Mouse (Mus musculus): ENCODE results near the gene Adi1. TPM values are rescaled to one million over a fixed set of nuclear protein-coding genes. Genes with fewer than 3 reads are reported as not detected.

Gene Adi1
- 66.0 and 70.4 TPM in 2 replicates for polyA plus RNA-seq (2015; fragmentation: Nextera tagmentation; extraction: Ambion mirVana)

DNA sequence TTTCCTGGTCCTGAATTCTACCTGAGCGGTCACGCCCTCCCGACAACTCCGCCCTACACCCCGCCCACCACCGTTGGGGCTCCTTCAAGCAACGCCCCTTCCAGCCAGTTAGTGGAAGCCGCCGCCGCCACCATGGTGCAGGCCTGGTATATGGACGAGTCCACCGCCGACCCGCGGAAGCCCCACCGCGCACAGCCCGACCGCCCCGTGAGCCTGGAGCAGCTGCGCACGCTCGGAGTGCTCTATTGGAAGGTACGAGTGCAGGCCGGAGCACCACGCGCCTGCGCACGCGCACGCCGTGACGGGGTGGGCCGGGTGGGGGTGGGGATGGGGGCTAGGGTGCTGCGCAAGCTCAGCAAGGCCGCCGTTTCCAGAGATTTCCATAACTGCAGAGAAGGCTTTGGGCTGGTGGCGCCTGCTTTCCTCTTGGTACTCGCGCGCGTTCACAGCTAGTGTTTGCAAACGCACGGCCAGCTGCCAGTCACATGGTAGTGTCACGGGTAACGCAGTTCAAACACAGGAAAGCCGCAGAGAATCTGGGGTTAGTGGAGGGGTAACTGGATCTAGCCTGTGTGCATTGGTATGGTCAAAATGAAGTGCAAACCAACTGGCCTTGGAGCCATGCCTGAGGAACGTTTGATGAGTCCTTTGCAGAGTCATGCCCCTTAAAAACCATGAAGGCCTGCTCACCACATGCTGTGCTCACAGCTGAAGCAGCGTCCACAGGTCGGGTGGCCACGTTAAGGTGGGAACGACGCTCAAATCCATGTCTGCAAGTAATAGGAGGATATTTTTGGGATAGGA, at the start of gene Adi1:
Adi1 (plus strand) TSS at position 111 of the 804 bp plus-strand sequence.
- peak within 1 kb of the TSS; percentile 61 for H3K4me3 ChIP-seq
- peaks cover 17% of the 10 kb centered on the region for H3K4me1 ChIP-seq
- peaks cover 20% of the 10 kb centered on the region for H3K36me3 ChIP-seq
- H3K27ac ChIP-seq = peak within 1 kb of the TSS; percentile 92
- peak; percentile 94 for ATAC-seq (ENCODE audit: insufficient number of reproducible peaks, low FRiP score, low TSS enrichment, low read depth)
- peak within 1 kb of the TSS; percentile 53 for H3K4me2 ChIP-seq
- H3K27me3 ChIP-seq = no peaks in the 10 kb centered on the region
- peak within 1 kb of the TSS; percentile 51 for H3K9ac ChIP-seq
- no peaks in the 10 kb centered on the region for H3K9me3 ChIP-seq
- 1% methylated on average over 53 of the region's 53 CpGs for WGBS

DNA sequence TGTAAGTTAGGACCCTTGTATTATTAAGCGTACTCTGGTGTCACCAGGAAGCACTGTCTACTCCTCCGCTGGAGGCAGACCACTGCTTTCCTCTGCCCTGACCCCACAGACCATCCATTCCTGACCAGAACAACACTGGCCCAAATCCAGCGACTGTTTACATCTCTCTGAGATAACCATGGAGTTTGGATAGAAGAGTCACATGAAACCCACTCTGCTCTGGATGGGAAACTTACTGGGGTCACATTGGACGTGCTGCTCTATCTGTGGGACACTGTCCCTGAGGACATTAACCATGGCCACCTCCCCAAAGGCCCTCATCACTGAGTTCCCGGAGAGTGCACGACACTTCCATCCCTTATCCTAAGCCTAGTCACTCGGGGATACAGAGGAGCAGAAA, 49.6 kb upstream of the Adi1 start:
- H3K27me3 ChIP-seq = no peaks in the 10 kb centered on the region

DNA sequence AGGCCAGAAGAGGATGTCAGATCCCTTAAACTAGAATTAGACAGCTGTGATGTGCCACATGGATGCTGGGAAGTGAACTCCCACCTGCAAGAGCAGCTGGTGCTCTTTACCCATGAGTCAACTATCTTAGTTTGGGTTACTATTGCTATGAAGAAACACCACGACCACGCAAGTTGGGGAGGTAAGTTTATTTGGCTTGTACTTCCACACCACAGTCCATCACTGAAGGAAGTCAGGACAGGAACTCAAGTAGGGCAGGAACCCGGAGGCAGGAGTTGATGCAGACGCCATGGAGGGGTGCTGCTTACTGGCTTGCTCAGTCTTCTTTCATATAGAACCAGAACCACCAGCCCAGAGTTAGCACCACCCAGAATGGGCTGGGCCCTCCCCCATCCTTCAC, 47.9 kb upstream of the Adi1 start:
- WGBS = 59% methylated on average over 4 of the region's 4 CpGs
- Histone ChIP-seq H3K4me2 (no peak overlapping the region), H3K36me3 (peaks cover 42% of the 10 kb centered on the region), H3K9ac (no peak overlapping the region), H3K4me3 (no peak overlapping the region), H3K9me3 (no peaks in the 10 kb centered on the region), H3K27me3 (no peaks in the 10 kb centered on the region), H3K27ac (no peak overlapping the region), H3K4me1 (peaks cover under 1% of the 10 kb centered on the region; the same call in 1 of the 2 replicates)
- no peak for ATAC-seq (ENCODE audit: insufficient number of reproducible peaks, low FRiP score, low TSS enrichment, low read depth)

More for the DNA sequence above, 49.6 kb upstream of the Adi1 start:
- H3K36me3 ChIP-seq = peaks cover 26% of the 10 kb centered on the region
- no peak for ATAC-seq (ENCODE audit: insufficient number of reproducible peaks, low FRiP score, low TSS enrichment, low read depth)
- 81% methylated on average over 7 of the region's 7 CpGs for WGBS
- no peak overlapping the region for H3K4me2 ChIP-seq
- H3K27ac ChIP-seq = no peak overlapping the region
- H3K4me1 ChIP-seq = peaks cover 5% of the 10 kb centered on the region
- H3K4me3 ChIP-seq = no peak overlapping the region
- no peak overlapping the region for H3K9ac ChIP-seq
- no peaks in the 10 kb centered on the region for H3K9me3 ChIP-seq

DNA sequence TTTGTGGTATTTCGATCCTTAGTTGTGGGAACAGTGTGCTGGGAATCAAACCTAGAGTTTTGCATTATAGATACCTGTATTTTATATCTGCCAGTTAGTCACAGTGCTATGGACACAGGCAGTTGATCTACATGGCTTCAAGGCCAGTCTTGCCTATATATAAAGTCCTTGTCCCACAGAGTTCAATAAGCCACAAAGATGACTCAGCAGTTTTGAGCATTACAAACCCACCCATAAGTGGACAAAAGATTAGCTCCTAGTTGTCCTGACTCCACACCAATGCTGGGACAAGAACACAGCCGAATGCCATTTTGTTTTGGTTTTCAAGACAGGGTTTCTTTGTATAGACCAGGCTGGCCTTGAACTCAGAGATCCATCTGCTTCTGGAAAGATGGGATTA, 46.6 kb upstream of the Adi1 start:
- 90% methylated on average over 2 of the region's 2 CpGs for WGBS
- Histone ChIP-seq H3K9ac (no peak overlapping the region), H3K9me3 (no peaks in the 10 kb centered on the region), H3K4me3 (no peak overlapping the region), H3K4me1 (peaks cover 12% of the 10 kb centered on the region), H3K27me3 (no peaks in the 10 kb centered on the region), H3K36me3 (peaks cover 56% of the 10 kb centered on the region), H3K27ac (no peak overlapping the region), H3K4me2 (no peak overlapping the region)
- ATAC-seq (ENCODE audit: insufficient number of reproducible peaks, low FRiP score, low TSS enrichment, low read depth) = no peak

DNA sequence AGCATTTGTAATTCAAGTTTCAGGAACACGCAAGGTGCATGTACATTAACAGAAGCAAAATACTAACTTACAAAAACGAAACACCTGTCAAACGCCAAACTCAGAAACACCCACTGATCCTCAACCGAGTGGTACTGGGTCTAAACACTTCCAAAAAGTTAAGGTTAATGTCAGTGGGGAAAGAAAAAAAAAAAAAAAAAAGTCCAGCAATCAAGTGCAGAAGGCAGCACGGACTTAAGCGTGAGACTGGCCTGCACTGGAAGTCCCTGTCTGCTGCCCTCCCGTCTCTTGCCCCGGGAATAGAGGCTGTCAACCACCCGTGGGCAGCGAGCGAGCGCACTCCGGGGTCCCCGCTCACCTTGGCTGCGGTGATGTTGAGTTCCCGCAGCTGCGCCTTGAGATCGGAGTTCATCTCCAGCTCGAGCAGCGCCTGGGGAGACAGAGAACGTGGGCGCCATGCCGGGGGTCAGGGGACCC, 39.9 kb upstream of the Adi1 start:
- no peaks in the 10 kb centered on the region for H3K27me3 ChIP-seq
- WGBS = 1% methylated on average over 23 of the region's 23 CpGs
- H3K27ac ChIP-seq = peak overlapping the region; percentile 93
- no peaks in the 10 kb centered on the region for H3K9me3 ChIP-seq
- H3K9ac ChIP-seq = peak overlapping the region; percentile 99
- peak overlapping the region; percentile 82 for H3K4me3 ChIP-seq
- H3K36me3 ChIP-seq = peaks cover 40% of the 10 kb centered on the region
- ATAC-seq (ENCODE audit: insufficient number of reproducible peaks, low FRiP score, low TSS enrichment, low read depth) = no peak
- peak overlapping the region; percentile 61 for H3K4me2 ChIP-seq
- H3K4me1 ChIP-seq = peaks cover 25% of the 10 kb centered on the region

DNA sequence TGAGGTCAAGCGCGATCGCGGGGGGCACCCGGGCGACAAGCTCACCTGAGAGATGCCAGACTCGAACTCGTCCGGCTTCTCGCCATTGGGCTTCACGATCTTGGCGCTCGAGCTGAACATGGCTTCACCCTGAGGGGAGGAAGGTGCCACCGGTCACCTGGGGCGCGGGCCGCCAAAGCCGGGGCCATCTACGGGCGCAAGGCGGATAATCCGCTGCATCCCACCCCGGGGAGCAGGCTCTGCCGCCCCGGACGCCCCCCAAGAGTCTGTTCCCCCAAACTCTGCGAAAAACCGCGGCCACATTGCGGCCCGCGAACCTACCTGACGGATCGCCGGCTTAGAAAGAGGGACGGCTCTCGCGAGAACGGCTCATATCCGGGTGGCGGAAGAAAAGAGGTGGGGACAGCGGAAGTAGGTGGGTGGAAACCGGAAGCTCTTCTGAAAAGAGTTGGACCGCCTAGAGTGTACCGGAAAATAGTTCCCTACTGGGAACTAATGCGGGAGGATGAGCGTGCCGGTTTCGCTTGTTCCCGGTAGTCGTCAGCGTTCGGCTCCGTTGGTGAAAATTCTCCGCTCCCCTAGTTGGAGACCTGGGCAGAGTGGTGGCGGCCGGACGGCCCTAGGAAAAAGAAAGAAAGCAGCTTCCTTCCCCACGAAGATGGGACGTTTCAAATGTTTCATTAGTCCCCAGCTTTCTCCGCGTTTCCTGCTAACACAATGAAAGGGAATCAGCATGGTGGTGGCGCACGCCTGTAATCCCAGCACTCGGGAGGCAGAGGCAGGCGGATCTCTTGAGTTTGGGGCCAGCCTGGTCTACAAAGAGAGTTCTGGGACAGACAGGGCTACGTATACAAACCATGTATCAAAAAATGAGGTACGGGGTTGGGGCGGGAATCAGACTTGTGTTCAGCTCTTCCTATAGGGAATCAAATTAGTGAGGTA, 39.2 kb upstream of the Adi1 start, which contains the start of gene Rps7:
Rps7 (minus strand) TSS at position 419 of the 942 bp plus-strand sequence.
- H3K27ac ChIP-seq = peak within 1 kb of the TSS; percentile 93
- peak within 1 kb of the TSS; percentile 99 for H3K9ac ChIP-seq
- peak within 1 kb of the TSS; percentile 61 for H3K4me2 ChIP-seq
- ATAC-seq (ENCODE audit: insufficient number of reproducible peaks, low FRiP score, low TSS enrichment, low read depth) = peak; percentile 91
- H3K4me3 ChIP-seq = peak within 1 kb of the TSS; percentile 82
- H3K36me3 ChIP-seq = peaks cover 33% of the 10 kb centered on the region
- H3K27me3 ChIP-seq = no peaks in the 10 kb centered on the region
- H3K9me3 ChIP-seq = no peaks in the 10 kb centered on the region
- peaks cover 25% of the 10 kb centered on the region for H3K4me1 ChIP-seq
- WGBS = 6% methylated on average over 69 of the region's 69 CpGs

DNA sequence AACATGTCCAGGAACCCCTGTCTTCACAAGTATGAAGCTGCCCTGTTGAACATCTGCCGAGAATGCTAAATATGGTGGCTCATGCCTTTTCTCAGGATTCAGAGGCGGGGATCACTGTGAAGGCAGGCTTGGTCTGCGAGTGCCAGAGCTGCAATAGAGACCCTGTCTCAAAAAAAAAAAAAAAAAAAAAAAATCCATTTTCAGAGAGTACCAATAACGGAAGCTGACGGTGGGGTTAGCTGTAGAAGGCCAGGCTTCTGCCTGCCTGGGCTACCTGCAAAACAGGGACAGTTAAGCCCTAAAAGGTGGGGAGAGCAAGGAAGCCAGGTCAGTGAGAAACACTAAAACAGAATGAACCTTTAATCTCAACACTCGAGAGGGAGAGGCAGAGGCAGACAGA, 38.5 kb upstream of the Adi1 start:
- H3K4me1 ChIP-seq = peaks cover 25% of the 10 kb centered on the region
- H3K4me2 ChIP-seq = peak overlapping the region; percentile 57; the same call in 1 of the 2 replicates
- H3K4me3 ChIP-seq = peak overlapping the region; percentile 82
- no peaks in the 10 kb centered on the region for H3K27me3 ChIP-seq
- H3K9ac ChIP-seq = no peak overlapping the region
- 89% methylated on average over 6 of the region's 6 CpGs for WGBS
- H3K27ac ChIP-seq = no peak overlapping the region
- H3K9me3 ChIP-seq = no peaks in the 10 kb centered on the region
- no peak for ATAC-seq (ENCODE audit: insufficient number of reproducible peaks, low FRiP score, low TSS enrichment, low read depth)
- H3K36me3 ChIP-seq = peaks cover 25% of the 10 kb centered on the region

DNA sequence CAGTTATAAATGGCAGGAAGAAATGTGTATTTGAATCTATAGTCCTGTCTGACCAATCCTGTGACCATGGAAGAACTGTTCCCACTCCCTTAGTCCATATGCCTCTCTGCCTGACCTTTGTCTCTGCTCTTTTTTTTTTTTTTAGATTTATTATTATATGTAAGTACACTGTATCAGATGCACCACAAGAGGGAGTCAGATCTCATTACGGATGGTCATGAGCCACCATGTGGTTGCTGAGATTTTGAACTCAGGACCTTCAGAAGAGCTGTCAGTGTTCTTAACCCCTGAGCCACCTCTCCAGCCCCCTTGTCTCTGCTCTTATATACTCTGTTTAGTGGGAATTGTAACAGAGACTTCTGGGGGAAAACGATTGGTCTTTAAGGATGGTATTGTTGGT, 36.3 kb upstream of the Adi1 start:
- WGBS = 73% methylated on average over 2 of the region's 2 CpGs
- Histone ChIP-seq H3K27me3 (peaks cover 6% of the 10 kb centered on the region; the same call in 1 of the 2 replicates), H3K9ac (no peak overlapping the region), H3K36me3 (peaks cover 3% of the 10 kb centered on the region), H3K4me1 (peaks cover 10% of the 10 kb centered on the region), H3K4me2 (no peak overlapping the region), H3K27ac (no peak overlapping the region), H3K9me3 (no peaks in the 10 kb centered on the region), H3K4me3 (no peak overlapping the region)
- no peak for ATAC-seq (ENCODE audit: insufficient number of reproducible peaks, low FRiP score, low TSS enrichment, low read depth)

DNA sequence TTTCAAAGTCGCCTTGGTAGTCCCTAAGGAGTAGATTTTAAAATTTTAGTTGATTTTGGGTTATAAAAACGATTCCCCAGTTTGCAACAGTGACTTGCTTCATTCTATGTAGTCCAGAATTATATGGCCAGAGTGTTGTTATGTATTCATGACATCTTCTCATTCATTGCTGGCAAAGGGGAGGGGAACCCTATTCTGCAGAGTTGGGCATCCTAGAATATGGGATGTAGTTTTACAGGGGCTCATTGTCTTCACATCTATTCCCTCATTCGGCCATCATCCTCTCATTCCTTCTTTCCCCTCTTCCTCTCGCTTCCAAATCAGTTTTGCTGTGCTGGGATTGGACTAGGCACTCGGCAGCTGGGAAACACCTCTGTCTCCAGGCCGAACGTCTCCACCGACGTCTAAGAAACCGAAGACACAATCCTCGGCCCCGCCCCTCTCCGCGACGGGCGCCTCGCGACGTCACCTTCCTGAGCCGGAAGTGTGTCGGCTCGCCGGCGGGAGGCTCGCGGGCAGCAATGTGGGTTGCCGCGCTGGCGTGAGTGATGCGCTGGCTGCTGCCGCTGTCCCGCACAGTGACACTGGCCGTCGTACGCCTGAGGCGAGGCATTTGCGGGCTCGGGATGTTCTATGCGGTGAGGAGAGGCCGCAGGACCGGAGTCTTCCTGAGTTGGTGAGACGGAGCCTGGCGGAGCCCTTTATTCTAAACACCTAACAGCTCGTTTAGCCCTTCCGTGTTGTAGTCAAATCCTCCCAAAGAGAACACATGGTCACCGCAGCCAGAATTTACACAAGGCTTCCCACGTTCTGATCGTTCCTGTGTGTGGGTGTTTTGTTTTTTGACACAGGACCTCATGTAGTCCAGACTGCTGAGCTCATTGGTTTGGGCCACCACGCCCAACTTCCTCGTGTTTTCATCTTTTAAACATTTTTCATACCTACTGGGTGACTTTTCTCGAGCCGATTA, 25.6 kb upstream of the Adi1 start, which contains the start of gene Rnaseh1:
Rnaseh1 (plus strand) TSS at position 462 of the 970 bp plus-strand sequence.
- Histone ChIP-seq H3K27ac (peak within 1 kb of the TSS; percentile 72; the same call in 1 of the 2 replicates), H3K4me3 (peak within 1 kb of the TSS; percentile 91), H3K4me1 (peaks cover 8% of the 10 kb centered on the region), H3K27me3 (peaks cover 9% of the 10 kb centered on the region; the same call in 1 of the 2 replicates), H3K36me3 (peaks cover 14% of the 10 kb centered on the region), H3K9ac (peak within 1 kb of the TSS; percentile 76), H3K9me3 (no peaks in the 10 kb centered on the region), H3K4me2 (peak within 1 kb of the TSS; percentile 71)
- ATAC-seq (ENCODE audit: insufficient number of reproducible peaks, low FRiP score, low TSS enrichment, low read depth) = peak; percentile 85
- 1% methylated on average over 52 of the region's 52 CpGs for WGBS

DNA sequence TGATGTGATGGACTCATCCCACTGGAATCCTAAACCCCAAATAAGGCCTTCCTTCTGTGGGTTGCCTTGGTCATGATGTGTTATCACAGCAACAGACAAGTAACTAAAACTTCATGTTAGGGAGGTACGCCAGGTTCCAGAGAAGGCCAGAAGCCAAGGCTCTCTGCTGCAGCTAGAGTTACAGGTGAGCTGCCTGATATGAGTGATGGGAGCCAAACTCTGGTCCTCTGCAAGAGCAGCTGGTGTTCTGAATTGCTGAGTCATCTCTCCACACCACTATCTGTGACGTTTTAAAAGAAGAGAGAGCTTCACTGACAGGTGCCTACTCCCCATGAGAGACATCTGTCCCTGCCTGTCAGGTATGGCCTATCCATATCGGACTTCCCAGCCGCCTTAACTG, 12.4 kb upstream of the Adi1 start:
- no peak for ATAC-seq (ENCODE audit: insufficient number of reproducible peaks, low FRiP score, low TSS enrichment, low read depth)
- Histone ChIP-seq H3K9me3 (no peaks in the 10 kb centered on the region), H3K36me3 (peaks cover 40% of the 10 kb centered on the region), H3K4me1 (no peaks in the 10 kb centered on the region), H3K4me3 (no peak overlapping the region), H3K4me2 (no peak overlapping the region), H3K9ac (no peak overlapping the region), H3K27me3 (no peaks in the 10 kb centered on the region), H3K27ac (no peak overlapping the region)
- WGBS = 79% methylated on average over 4 of the region's 4 CpGs

DNA sequence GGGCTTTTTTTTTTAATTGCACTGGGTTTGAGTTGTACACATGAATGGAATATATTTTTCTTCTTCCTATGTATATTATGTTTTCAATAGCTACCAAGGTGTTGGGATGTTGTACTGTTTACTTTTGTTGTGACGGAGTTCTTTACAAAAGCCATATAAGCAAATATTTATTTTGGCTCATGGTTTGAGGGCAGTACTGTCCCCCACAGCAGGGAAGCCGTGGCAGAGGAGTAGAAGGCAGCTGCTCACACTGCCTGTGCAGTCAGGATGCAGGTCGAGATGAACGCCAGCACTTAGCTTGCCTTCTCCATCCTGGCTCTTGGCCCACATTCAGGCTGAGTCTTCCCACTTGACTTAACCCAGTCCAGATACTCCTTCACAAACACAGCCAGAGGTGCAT, 8.3 kb upstream of the Adi1 start:
- 67% methylated on average over 4 of the region's 4 CpGs for WGBS
- no peak for ATAC-seq (ENCODE audit: insufficient number of reproducible peaks, low FRiP score, low TSS enrichment, low read depth)
- Histone ChIP-seq H3K27me3 (no peaks in the 10 kb centered on the region), H3K27ac (no peak overlapping the region), H3K4me2 (no peak overlapping the region), H3K4me3 (no peak overlapping the region), H3K36me3 (0 out of 2 replicates have a peak, but pooled peaks cover 3% of the 10 kb centered on the region), H3K9me3 (no peaks in the 10 kb centered on the region), H3K9ac (no peak overlapping the region), H3K4me1 (no peaks in the 10 kb centered on the region)
